Mouse (Mus musculus) hindbrain, embryonic 14.5 days (tissue): ENCODE measurements around the gene Art5. TPM values are rescaled to one million over a fixed set of nuclear protein-coding genes. Genes with fewer than 3 reads are reported as not detected.
A peak's percentile ranks its signal among the peaks of the same experiment; 100 is the strongest.

Experiments used
- ATAC-seq: fragments of 200-750 bp; cut with Nextera tagmentation; 2 replicates; pipeline ENCODE4 v1.8.0; 2017; ENCODE audit warnings: moderate number of reproducible peaks, mild to moderate bottlenecking, moderate TSS enrichment, moderate library complexity; ENCODE audit not compliant: low FRiP score
- DNase-seq: peaks from one replicate; pipeline ENCODE4 v3.0.0-alpha.2; 2015; ENCODE audit warnings: low spot score
- H3K27ac ChIP-seq: fragments of 300-500 bp; sonication (generic); 2 replicates; pipeline ENCODE4 v1.5.1; 2014; ENCODE audit warnings: mild to moderate bottlenecking, moderate library complexity
- H3K27me3 ChIP-seq: fragments of 300-500 bp; sonication (generic); 2 replicates; pipeline ENCODE4 v1.6.1; 2014; ENCODE audit warnings: mild to moderate bottlenecking, low read length, mixed read lengths; ENCODE audit not compliant: control insufficient read depth, insufficient read depth
- H3K36me3 ChIP-seq: fragments of 300-500 bp; sonication (generic); replicated peaks from 2 replicates; pipeline ENCODE4 v1.6.1; 2014; ENCODE audit not compliant: control insufficient read depth, insufficient read depth
- H3K4me1 ChIP-seq: fragments of 300-500 bp; sonication (generic); replicated peaks from 2 replicates; pipeline ENCODE4 v1.6.1; 2014; ENCODE audit warnings: antibody characterized with exemption, low read length, mixed read lengths; ENCODE audit not compliant: control insufficient read depth, insufficient read depth
- H3K4me2 ChIP-seq: fragments of 300-500 bp; sonication (generic); replicated peaks from 2 replicates; pipeline ENCODE4 v1.6.1; 2014; ENCODE audit warnings: mild to moderate bottlenecking, moderate library complexity
- H3K4me3 ChIP-seq: fragments of 300-500 bp; sonication (generic); replicated peaks from 2 replicates; pipeline ENCODE4 v1.5.1; 2014; ENCODE audit warnings: mild to moderate bottlenecking, low read length
- H3K9ac ChIP-seq: fragments of 300-500 bp; sonication (generic); 2 replicates; pipeline ENCODE4 v1.6.1; 2014
- H3K9me3 ChIP-seq: fragments of 300-500 bp; sonication (generic); 2 replicates; pipeline ENCODE4 v1.6.1; 2016; ENCODE audit warnings: low read length; ENCODE audit not compliant: control insufficient read depth
- WGBS: fragments of 180-500 bp; shearing (Covaris S2); extraction: QIAGEN DNeasy Blood & Tissue Kit; methylation state at CpG from one replicate; pipeline ENCODE4 v1.1.7; 2014; 5-methylcytosine and 5-hydroxymethylcytosine counted together
- polyA plus RNA-seq: library from polyadenylated mRNA; unstranded; fragments of >200 nt; fragmentation: Nextera tagmentation; extraction: Ambion mirVana; gene quantifications from 2 replicates; pipeline ENCODE4 v1.2.1, GENCODE M21; 2014

Gene Art5
- polyA plus RNA-seq, 1 experiment from 2014 or later = 0.19 TPM

GRCm38 (mm10) chr7:102109746-102110145, 457 bp upstream of the Art5 start:
- H3K4me3 ChIP-seq = no peak overlapping the region
- no peak overlapping the region for H3K27ac ChIP-seq
- whole genome bisulfite sequencing = 86% methylated on average over 4 of the region's 4 CpGs
- ATAC-seq = no peak
- no peak overlapping the region for H3K9ac ChIP-seq
- H3K4me1 ChIP-seq = no peaks in the 10 kb centered on the region
- H3K4me2 ChIP-seq = no peak overlapping the region
- no peak for DNase-seq
- H3K27me3 ChIP-seq = no peaks in the 10 kb centered on the region
- H3K9me3 ChIP-seq = no peaks in the 10 kb centered on the region
- H3K36me3 ChIP-seq = no peaks in the 10 kb centered on the region

- Histone ChIP-seq H3K4me1 (no peaks in the 10 kb centered on the region), H3K36me3 (no peaks in the 10 kb centered on the region), H3K9me3 (no peaks in the 10 kb centered on the region), H3K27ac (no peak overlapping the region), H3K4me3 (no peak overlapping the region), H3K4me2 (no peak overlapping the region), H3K27me3 (no peaks in the 10 kb centered on the region), H3K9ac (no peak overlapping the region)
- DNase-seq (no peak), ATAC-seq (no peak)
- 96% methylated on average over 1 of the region's 1 CpGs for WGBS
Observed at GRCm38 (mm10) chr7:102108206-102108605, 1.1 kb downstream of the Art5 start.

- ATAC-seq = peak; percentile 18; the same call in 1 of the 2 replicates
- Histone ChIP-seq H3K27me3 (no peaks in the 10 kb centered on the region), H3K4me2 (peak overlapping the region; percentile 43), H3K27ac (no peak overlapping the region), H3K9me3 (no peaks in the 10 kb centered on the region), H3K36me3 (no peaks in the 10 kb centered on the region), H3K9ac (no peak overlapping the region; the same call in 1 of the 2 replicates), H3K4me1 (no peaks in the 10 kb centered on the region), H3K4me3 (peak overlapping the region; percentile 14)
- 21% methylated on average over 23 of the region's 23 CpGs for WGBS
- no peak for DNase-seq
Observed at GRCm38 (mm10) chr7:102106700-102107141, 2.6 kb downstream of the Art5 start.

DNA sequence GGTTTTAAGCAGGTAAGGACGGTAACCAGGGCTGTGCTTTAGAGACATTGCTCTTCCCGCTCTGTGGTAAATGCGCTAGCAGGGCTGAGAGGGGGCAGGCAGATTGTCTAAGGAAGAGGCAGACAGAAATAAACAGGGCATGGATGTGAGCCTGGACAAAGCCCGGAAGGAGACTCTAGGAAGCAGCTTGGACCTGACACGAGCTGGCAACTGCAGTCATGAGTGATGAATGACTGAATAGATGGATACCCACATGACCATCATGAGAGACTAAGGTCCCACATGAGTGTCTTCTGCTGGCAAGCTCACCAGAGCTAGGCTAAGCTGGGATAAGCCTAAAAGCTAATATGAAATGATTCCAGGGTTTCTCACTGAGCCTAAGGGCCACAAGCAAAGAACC, 5.2 kb downstream of the Art5 start:
- no peak for DNase-seq
- WGBS = 66% methylated on average over 5 of the region's 5 CpGs
- Histone ChIP-seq H3K27ac (no peak overlapping the region), H3K27me3 (no peaks in the 10 kb centered on the region), H3K4me2 (no peak overlapping the region), H3K4me1 (peaks cover 5% of the 10 kb centered on the region), H3K9ac (no peak overlapping the region), H3K36me3 (no peaks in the 10 kb centered on the region), H3K9me3 (no peaks in the 10 kb centered on the region), H3K4me3 (no peak overlapping the region)
- ATAC-seq = no peak

GRCm38 (mm10) chr7:102103555-102103954, 5.7 kb downstream of the Art5 start:
- 80% methylated on average over 2 of the region's 2 CpGs for WGBS
- H3K27me3 ChIP-seq = no peaks in the 10 kb centered on the region
- no peak overlapping the region for H3K4me2 ChIP-seq
- no peaks in the 10 kb centered on the region for H3K9me3 ChIP-seq
- ATAC-seq (no peak), DNase-seq (no peak)
- no peaks in the 10 kb centered on the region for H3K36me3 ChIP-seq
- H3K4me1 ChIP-seq = peaks cover 5% of the 10 kb centered on the region
- no peak overlapping the region for H3K9ac ChIP-seq
- no peak overlapping the region for H3K27ac ChIP-seq
- H3K4me3 ChIP-seq = no peak overlapping the region

DNA sequence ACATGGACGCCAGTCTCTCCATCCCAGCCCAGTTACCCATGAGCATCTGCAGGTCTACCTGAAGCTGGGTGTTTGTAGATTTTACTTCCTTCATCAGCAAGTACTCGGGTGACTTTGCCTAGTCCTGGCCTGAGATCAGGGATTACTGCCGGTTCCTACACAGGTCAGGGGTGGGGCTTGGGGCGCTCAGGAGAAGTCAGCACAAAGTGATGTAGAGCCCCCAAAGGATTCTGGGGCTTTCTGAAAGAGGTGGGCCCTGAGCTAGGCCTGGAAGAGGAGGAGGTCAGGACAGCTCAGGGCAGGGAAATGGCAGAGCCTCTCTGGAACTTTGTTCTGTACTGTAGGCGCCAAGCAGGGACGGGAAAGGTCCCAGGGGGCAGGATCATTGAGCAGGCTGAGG, 6.6 kb downstream of the Art5 start:
- Histone ChIP-seq H3K27me3 (no peaks in the 10 kb centered on the region), H3K4me1 (peaks cover 5% of the 10 kb centered on the region), H3K27ac (no peak overlapping the region), H3K4me3 (no peak overlapping the region), H3K9me3 (no peaks in the 10 kb centered on the region), H3K9ac (no peak overlapping the region), H3K4me2 (no peak overlapping the region), H3K36me3 (no peaks in the 10 kb centered on the region)
- ATAC-seq = no peak
- 53% methylated on average over 6 of the region's 6 CpGs for whole genome bisulfite sequencing
- DNase-seq = no peak

GRCm38 (mm10) chr7:102102241-102102640, 7.0 kb downstream of the Art5 start:
- no peaks in the 10 kb centered on the region for H3K27me3 ChIP-seq
- no peaks in the 10 kb centered on the region for H3K9me3 ChIP-seq
- no peak overlapping the region for H3K4me3 ChIP-seq
- H3K4me1 ChIP-seq = peaks cover 5% of the 10 kb centered on the region
- ATAC-seq (no peak), DNase-seq (no peak)
- 48% methylated on average over 8 of the region's 8 CpGs for WGBS
- no peak overlapping the region for H3K27ac ChIP-seq
- H3K4me2 ChIP-seq = no peak overlapping the region
- no peaks in the 10 kb centered on the region for H3K36me3 ChIP-seq
- H3K9ac ChIP-seq = no peak overlapping the region

DNA sequence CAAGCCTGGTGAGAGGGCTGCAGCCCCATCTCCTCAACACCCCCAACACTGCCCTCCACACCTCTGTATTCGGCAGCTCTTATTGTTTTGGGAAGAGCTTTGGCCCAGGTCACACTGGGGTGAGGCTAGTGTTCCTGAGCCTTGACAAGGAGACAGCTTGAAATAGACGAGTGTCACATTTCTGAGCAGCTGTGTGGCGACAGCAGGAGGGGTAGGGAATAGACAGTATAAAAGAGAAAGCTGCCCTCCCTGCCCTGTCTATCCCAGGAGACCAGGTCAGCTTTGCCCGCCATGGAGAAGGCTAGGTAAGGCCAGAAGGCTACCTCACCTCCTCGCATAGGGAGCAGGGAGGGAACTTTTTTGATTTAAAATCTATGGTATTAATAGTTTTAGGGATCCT, 7.8 kb downstream of the Art5 start, which contains the start of gene Art1:
TSS of gene Art1 (plus strand) at position 257 of the 400 bp plus-strand sequence.
- Histone ChIP-seq H3K4me3 (no peak within 1 kb of the TSS), H3K36me3 (no peaks in the 10 kb centered on the region), H3K4me1 (peaks cover 5% of the 10 kb centered on the region), H3K9ac (no peak within 1 kb of the TSS), H3K27me3 (no peaks in the 10 kb centered on the region), H3K4me2 (no peak within 1 kb of the TSS), H3K27ac (no peak within 1 kb of the TSS), H3K9me3 (no peaks in the 10 kb centered on the region)
- no peak for ATAC-seq
- 36% methylated on average over 5 of the region's 5 CpGs for WGBS
- DNase-seq = no peak

GRCm38 (mm10) chr7:102100868-102101267, 8.4 kb downstream of the Art5 start:
- peaks cover 5% of the 10 kb centered on the region for H3K4me1 ChIP-seq
- no peak overlapping the region for H3K4me2 ChIP-seq
- WGBS = 64% methylated on average over 5 of the region's 5 CpGs
- DNase-seq = no peak
- H3K9me3 ChIP-seq = no peaks in the 10 kb centered on the region
- no peak for ATAC-seq
- H3K27me3 ChIP-seq = no peaks in the 10 kb centered on the region
- H3K9ac ChIP-seq = no peak overlapping the region
- no peak overlapping the region for H3K27ac ChIP-seq
- H3K36me3 ChIP-seq = no peaks in the 10 kb centered on the region
- no peak overlapping the region for H3K4me3 ChIP-seq
